In the genomic region with DNA sequence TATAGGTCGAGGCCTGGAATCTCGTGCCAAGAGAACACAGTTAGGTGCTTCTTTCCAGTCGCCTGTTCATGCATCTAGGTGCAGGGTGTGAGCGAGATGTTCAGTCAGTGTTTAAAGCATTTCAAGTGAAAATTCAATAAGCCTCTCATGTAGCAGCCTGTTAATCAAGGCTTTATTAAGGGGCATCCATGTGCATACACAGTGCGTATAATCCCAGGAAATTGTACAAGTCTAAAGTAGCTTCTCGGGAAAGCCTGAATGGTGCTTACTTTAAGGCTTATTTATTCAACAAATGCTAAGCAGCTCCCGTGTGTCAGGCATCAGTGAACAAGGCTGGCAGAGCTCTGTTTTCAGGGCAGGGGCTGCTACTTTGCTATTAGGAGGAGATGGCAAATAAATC, we compare ENCODE assay signal across 21 mouse cellular contexts.
"Had no signal": no experiment of that assay in that cellular context is flagged by ENCODE, and none has a peak within 500 bp of the region (broad histone marks: within the 10 kb centered on the region; RNA-seq: fewer than 3 reads in every experiment).

No protein-coding gene starts in this region.

- ATAC-seq: liver, embryonic 12.5 days; midbrain, embryonic 16.5 days had no signal

- H3K36me3 ChIP-seq: limb, embryonic 10.5 days; limb, embryonic 13.5 days; liver, embryonic 12.5 days; liver, embryonic 15.5 days; lung, embryonic 15.5 days; midbrain, embryonic 10.5 days; stomach, embryonic 15.5 days had no signal

- DNase-seq: kidney, adult 11 months; kidney, adult 8-10 months; kidney, postnatal 14 days; layer of hippocampus, adult 9-11 months; liver; lung, adult 18-20 months; lung, postnatal 10 days; lung, postnatal 36 days; right cerebral cortex, postnatal 25 days; spleen, adult 18-20 months; thymus, postnatal 25 days had no signal

- H3K4me2 ChIP-seq: limb, embryonic 13.5 days; liver, embryonic 12.5 days; liver, embryonic 15.5 days; lung, embryonic 15.5 days; stomach, embryonic 15.5 days had no signal

- H3K9me3 ChIP-seq: limb, embryonic 10.5 days; limb, embryonic 13.5 days; liver, embryonic 12.5 days; liver, embryonic 15.5 days; lung, embryonic 15.5 days; megakaryocyte, embryonic 14.5 days; midbrain, embryonic 10.5 days; stomach, embryonic 15.5 days had no signal

- H3K27ac ChIP-seq: layer of hippocampus, adult 2 months; limb, embryonic 10.5 days; limb, embryonic 13.5 days; liver, embryonic 12.5 days; liver, embryonic 15.5 days; lung, embryonic 15.5 days; midbrain, embryonic 10.5 days; stomach, embryonic 15.5 days had no signal

- H3K9ac ChIP-seq: limb, embryonic 13.5 days; liver, embryonic 12.5 days; liver, embryonic 15.5 days; lung, embryonic 15.5 days; stomach, embryonic 15.5 days had no signal

- H3K4me1 ChIP-seq: liver, embryonic 15.5 days had no signal

- H3K4me3 ChIP-seq: layer of hippocampus, adult 2 months; limb, embryonic 10.5 days; limb, embryonic 13.5 days; liver, embryonic 12.5 days; liver, embryonic 15.5 days; lung, embryonic 15.5 days; megakaryocyte, embryonic 14.5 days; midbrain, embryonic 10.5 days; stomach, embryonic 15.5 days had no signal

- H3K27me3 ChIP-seq: limb, embryonic 13.5 days; liver, embryonic 12.5 days; liver, embryonic 15.5 days; lung, embryonic 15.5 days; stomach, embryonic 15.5 days had no signal
